Mouse (Mus musculus) thymus, adult 2 months (tissue): ENCODE measurements at regions not wholly inside any gene's neighbourhood (a gene's known extent, or its start where the extent isn't known, plus 50 kb on each side); places are given as distances from the start of the nearest gene placed in this dataset.

Source experiments
- CTCF ChIP-seq: fragments of 200-500 bp; IDR thresholded peaks from 2 replicates; pipeline ENCODE4 v1.5.1; 2012; ENCODE audit warnings: mild to moderate bottlenecking, control low read depth, low read length, moderate library complexity, borderline replicate concordance; ENCODE audit not compliant: control insufficient read depth, poor library complexity, insufficient read depth; ENCODE audit errors: extremely low read depth
- POLR2A ChIP-seq: fragments of 200-500 bp; IDR thresholded peaks from 2 replicates; pipeline ENCODE4 v1.6.1; 2012; ENCODE audit warnings: mild to moderate bottlenecking, low read length, control low read depth, moderate library complexity; ENCODE audit not compliant: control insufficient read depth, poor library complexity, insufficient read depth; ENCODE audit errors: extremely low read depth

DNA sequence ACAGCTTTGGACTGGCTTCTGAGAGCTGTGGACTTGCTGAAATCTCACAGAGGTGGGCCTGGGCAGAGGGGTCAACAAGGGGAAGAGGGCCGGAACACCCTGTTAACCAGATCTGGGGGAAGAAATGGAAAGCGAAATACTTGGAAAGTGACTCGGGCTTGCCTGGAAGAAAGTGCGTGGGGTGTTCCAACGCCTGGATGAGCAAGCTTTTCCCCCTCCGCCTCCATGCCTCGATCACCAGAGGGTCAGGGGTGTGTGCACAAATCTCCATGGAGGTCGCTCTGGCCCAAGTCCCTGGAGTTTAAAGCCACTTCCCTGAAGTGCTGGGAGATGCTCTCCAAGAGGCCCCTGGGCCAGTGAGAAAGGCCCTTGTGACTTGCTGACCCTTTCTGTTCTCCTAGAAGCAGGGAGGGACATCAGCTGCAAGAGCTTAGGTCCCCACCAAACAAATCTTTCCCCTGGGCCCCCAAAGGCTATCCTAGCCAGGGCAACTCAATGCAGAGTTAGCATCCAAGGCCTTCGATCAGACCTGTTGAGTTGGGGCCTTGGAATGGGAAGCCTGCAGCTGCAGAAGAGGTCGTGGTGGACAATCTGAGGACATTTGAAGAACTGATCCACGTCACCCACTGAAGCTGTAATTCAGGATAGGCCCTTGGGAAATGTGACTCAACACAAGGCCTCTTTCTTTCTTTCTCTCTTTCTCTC is 139.2 kb downstream of the Fgf18 start:
- TF ChIP-seq POLR2A (no peak), CTCF (no peak)
